Mouse (Mus musculus) thymus, postnatal 0 days (tissue): ENCODE results near the gene Mtf1. TPM values are rescaled to one million over a fixed set of nuclear protein-coding genes. Genes with fewer than 3 reads are reported as not detected.

ENCODE experiments used
- DNase-seq: peaks from one replicate; pipeline ENCODE4 v3.0.0-alpha.2; 2015; ENCODE audit warnings: low spot score
- polyA plus RNA-seq: library from polyadenylated mRNA; unstranded; fragments of >200 nt; fragmentation: Nextera tagmentation; extraction: Ambion mirVana; gene quantifications from 2 replicates; pipeline ENCODE4 v1.2.1, GENCODE M21; 2015

Gene Mtf1
- 13.2 and 14.2 TPM in 2 replicates for polyA plus RNA-seq

- DNase-seq, result peak; percentile 88
Observed at GRCm38 (mm10) chr4:124801552-124802308, at the start of gene Mtf1. Gene Mtf1 (plus strand): TSS chr4:124802104.

GRCm38 (mm10) chr4:124752281-124753199 is 49.4 kb upstream of the Mtf1 start:
- peak; percentile 71 for DNase-seq

GRCm38 (mm10) chr4:124755526-124755925 is 46.4 kb upstream of the Mtf1 start:
- no peak for DNase-seq

- no peak for DNase-seq
Observed at GRCm38 (mm10) chr4:124759305-124759811, 42.5 kb upstream of the Mtf1 start.

- DNase-seq, result no peak
Observed at GRCm38 (mm10) chr4:124761201-124761600, 40.7 kb upstream of the Mtf1 start.

GRCm38 (mm10) chr4:124762858-124763452 is 38.9 kb upstream of the Mtf1 start:
- no peak for DNase-seq

GRCm38 (mm10) chr4:124765802-124766565 is 35.9 kb upstream of the Mtf1 start:
- no peak for DNase-seq

- DNase-seq, result no peak
Observed at GRCm38 (mm10) chr4:124766566-124766940, 35.4 kb upstream of the Mtf1 start.

GRCm38 (mm10) chr4:124768963-124769591 is 32.8 kb upstream of the Mtf1 start:
- no peak for DNase-seq

GRCm38 (mm10) chr4:124770624-124771023 is 31.3 kb upstream of the Mtf1 start:
- no peak for DNase-seq

GRCm38 (mm10) chr4:124772125-124772524 is 29.8 kb upstream of the Mtf1 start:
- no peak for DNase-seq

GRCm38 (mm10) chr4:124773449-124773848 is 28.5 kb upstream of the Mtf1 start:
- DNase-seq, result no peak

GRCm38 (mm10) chr4:124773995-124774394 is 27.9 kb upstream of the Mtf1 start:
- no peak for DNase-seq

GRCm38 (mm10) chr4:124774429-124774828 is 27.5 kb upstream of the Mtf1 start:
- DNase-seq, result no peak

- no peak for DNase-seq
Observed at GRCm38 (mm10) chr4:124781361-124781760, 20.5 kb upstream of the Mtf1 start.

GRCm38 (mm10) chr4:124782395-124782794 is 19.5 kb upstream of the Mtf1 start:
- DNase-seq, result no peak

- no peak for DNase-seq
Observed at GRCm38 (mm10) chr4:124783937-124784336, 18.0 kb upstream of the Mtf1 start.

- DNase-seq, result no peak
Observed at GRCm38 (mm10) chr4:124790013-124790412, 11.9 kb upstream of the Mtf1 start.

- DNase-seq, result no peak
Observed at GRCm38 (mm10) chr4:124792114-124792513, 9.8 kb upstream of the Mtf1 start.

- no peak for DNase-seq
Observed at GRCm38 (mm10) chr4:124796141-124796540, 5.8 kb upstream of the Mtf1 start.
